Mouse (Mus musculus) frontal cortex, adult 2 months (tissue): ENCODE measurements around the gene Dnaja4. TPM values are rescaled to one million over a fixed set of nuclear protein-coding genes. Genes with fewer than 3 reads are reported as not detected.
A peak's percentile ranks its signal among the peaks of the same experiment; 100 is the strongest.

Experiments
- DNase-seq, 2 experiments: peaks; one replicate each; pipeline ENCODE4 v3.0.0; 2022; ENCODE audit warnings: low spot score in 1 of 2; ENCODE audit errors: extremely low spot score in 1 of 2
- polyA plus RNA-seq: library from polyadenylated mRNA; depleted of rRNA; stranded (reverse); fragments of >200 nt; gene quantifications from 2 replicates; pipeline ENCODE4 v1.2.3, GENCODE M21; 2012

Gene Dnaja4
- polyA plus RNA-seq, 1 experiment, result 46.6 TPM

DNA sequence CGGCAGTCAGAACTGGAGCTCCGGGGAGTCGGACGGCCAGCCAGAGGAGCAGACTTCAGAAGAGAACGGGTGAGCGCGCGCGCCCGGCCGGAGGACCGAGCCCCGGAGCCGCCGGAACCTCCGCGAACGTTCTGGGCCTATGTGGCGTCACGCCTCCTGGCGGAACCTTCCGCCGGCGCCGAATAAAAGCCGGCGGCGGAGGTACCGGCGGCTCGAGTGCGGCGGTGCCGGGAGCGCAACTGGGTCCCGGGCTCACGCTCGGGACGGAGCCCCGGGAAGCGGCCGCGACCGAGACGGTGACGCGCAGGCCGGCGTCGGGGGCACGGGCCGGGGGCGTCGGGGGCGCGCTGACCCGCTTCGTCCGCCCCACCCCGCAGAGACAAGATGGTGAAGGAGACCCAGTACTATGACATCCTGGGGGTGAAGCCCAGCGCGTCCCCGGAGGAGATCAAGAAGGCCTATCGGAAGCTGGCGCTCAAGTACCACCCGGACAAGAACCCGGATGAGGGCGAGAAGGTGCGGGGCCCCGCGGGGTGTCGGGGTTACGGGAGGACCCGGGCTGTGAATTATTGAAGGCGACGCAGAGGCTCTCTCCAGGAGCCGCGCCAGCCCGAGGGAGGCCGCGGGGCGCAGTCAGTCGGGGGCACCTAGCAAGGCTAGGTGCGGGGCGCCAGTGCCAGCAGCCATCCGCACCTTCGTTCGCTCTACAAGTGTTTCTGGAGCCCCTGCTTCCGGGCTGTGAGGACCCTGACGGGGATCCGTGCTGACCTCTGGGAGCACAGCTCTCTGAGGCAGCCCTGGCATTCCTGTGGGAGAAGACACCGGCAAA lies 886 bp downstream of the Dnaja4 start:
- peak in 1 of 2 experiments; percentile 76 for DNase-seq

DNA sequence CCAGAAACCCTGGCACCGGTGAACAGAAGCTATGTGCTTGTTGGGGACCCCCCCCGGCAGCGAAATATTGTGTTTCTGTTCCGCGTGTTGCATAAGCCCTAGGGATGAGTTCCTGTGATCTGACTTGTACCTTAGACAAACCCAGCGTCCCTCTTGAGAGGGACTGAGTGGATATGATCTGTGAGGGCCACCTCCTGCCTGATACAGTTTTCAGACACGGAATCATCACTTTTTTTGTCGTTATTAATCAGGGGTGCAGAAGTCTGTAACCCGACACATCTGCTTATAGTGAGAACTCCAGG lies 1.5 kb downstream of the Dnaja4 start:
- DNase-seq, result no peak

DNA sequence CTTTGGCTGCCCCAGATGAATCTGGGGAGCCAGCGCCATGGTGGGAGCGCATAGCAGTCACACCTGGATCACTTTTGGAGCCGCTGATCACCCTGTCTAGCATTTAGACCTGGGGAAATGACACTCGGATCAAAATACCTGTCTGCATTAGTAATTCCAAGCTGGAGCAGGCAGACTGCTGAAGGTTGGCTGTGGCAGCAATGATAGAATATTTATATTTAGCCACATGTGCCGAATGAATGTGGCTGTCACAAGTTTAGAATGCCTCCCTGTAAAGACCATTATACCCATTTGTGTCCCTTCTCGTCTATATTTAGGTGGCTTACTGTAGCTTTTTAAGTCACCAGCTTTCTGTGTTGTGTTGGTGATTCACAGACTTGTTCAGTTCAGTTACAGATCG lies 2.1 kb downstream of the Dnaja4 start:
- DNase-seq, result no peak

DNA sequence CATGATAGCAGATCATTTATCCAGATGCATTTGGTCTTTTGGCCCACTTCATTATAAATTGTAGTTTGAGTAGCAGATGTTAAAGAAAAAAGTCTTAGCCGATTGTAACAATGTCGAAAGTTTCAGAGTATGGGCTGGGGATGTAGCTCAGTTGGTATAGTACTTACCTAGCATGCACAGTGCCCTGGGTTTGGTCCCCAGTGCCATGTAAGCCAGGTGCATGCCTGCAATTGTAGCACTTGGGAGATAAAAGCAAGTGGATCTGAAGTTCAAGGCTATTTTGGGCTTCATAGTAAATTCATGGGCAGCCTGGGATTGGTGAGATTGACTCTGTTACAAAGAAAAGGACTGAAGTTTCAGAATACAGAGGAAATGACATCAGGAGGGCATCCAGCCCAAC lies 3.9 kb downstream of the Dnaja4 start:
- no peak for DNase-seq

DNA sequence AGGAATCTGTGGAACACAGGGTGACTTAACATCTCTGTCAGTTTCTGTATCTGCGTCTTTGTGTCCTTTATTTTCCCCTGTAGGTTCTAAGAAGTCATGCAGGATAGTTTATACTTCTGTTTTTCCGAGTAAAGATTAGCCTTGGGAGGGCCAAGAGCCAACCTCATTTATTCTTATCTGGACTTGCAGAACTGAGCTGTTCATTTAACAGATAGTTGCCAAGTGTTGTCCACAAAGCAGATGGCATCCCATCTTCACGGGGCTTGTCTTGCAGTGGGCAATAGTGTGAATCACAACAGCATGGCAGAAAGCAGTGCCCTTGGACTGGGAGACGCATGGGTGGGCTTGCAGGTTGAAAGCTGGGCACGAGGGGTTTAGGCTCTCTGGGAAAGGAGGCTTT lies 5.7 kb downstream of the Dnaja4 start:
- no peak for DNase-seq

DNA sequence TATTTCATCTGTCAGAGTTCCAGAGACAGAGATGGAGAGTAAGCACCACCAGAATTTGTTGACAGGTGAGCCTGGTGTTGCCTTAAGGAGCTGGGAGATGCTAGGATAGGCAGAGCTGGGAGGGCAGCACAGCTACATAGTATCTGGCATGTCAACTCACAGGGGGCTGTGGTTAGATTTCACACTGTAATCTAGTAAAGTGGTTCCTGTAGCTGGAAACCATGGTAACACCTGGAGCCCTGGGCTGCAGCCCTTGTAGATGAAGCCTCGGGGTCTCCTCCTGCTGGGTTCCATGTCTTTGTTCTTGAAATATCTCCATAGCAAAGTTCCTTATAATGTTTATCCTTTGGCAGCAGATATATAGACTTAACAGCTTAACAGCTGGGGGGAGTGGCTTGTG lies 6.9 kb downstream of the Dnaja4 start:
- DNase-seq, result no peak

DNA sequence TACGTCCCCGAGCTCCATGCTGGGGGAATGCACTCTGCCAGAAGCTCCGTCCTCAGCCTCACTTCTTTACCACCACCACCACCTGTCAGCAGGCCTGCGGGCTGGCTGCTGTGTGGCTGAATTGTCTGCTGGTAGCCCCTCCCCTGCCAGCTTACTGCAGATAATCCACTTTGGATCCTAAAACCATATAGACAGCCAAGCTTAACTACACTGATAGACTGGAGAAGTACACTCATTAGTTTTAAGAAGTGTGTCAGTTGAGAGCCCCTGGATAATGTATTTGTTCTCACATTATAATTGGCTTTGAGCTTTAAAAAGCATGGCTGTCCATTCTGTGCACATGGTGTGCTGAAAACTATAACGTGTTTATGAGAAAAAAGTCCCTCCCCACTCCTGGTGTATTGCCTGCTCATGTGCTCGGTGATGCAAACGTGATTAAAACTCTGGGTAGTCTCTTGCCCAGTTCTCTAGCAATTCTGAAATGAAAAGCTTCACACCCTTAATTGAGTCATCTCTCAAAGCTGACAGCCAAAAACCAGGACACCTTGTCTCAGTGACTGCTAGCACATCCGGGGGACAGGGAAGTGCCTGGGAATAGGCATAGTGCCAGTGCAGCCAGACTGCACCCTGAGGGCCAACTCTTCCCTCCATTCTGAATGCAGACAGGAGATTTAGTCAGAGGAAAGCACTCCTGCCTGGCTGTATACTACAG lies 8.8 kb downstream of the Dnaja4 start:
- peak in 1 of 2 experiments; percentile 41 for DNase-seq

DNA sequence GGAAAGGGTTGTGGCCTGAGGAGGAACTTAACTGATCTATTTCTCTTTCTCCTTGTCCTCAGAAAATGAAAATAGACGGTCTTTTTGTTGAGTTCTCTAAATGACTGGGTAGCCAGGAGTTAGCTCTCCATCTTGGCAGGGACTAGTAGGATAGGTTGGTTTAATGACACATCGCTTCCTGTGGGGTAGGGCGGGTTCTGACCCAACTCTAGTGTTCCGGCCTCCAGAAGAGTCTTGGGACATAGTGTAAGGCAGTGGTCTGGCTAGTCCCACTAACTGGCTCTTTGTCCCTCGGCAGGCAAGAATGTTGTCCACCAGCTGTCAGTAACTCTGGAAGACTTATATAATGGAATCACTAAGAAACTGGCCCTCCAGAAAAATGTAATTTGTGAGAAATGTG lies 9.4 kb downstream of the Dnaja4 start:
- DNase-seq, result no peak

DNA sequence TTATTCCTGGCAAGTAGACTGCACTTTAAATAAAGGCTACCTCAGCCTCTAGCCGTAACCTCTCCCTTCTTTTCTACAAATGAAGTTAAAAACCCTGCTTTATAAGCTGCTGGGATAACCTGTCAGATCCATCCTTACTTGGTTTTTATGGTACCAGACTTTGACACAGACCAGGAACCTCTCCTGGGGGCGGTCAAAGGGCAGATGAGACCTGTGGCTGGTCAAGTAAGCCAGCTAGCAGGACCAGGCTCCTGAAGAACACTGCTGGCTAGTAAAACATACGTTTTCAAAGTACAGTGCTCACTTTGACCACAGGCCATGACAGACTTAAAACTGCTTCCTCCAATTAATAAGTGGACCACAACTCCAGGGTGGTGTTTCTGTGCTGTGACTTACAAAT lies 17.1 kb downstream of the Dnaja4 start:
- no peak for DNase-seq

DNA sequence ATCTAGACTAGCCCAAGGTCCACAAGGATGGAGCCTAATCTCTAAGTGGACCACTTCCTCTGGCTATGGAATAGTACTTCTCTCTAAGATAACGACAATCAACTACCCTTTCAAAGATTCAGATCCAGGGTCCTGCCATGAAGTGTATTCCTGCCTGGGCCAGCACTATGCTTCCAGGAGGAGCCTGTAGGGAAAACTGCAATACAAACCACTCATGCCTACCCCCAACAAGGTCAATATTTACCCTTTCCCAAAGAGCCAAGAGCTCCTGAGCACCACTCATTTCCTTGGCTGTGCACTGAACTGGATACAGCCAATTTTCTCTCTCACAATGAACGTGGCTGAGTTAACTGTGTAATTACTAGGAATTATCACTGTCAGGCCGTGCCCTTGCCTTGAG lies 18.9 kb downstream of the Dnaja4 start:
- DNase-seq, result no peak

DNA sequence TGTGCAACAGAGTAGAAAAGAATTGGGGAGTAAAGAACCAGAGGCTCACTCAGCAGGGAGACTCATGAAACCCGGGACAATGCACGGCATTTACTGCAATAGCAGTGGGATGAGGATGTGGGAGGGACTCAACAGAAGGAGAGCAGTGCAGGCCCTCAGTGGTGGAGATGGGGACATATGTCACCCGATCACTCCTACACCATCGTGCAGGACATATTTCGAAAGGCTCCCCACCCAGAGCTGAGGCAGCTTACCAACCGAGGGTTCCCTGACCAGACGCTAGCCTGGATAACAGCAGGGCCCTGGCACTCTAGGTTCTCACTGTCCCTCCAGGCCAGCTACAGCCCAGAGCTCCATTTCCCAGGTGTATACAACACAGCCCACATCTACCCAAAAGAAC lies 23.5 kb downstream of the Dnaja4 start:
- DNase-seq, result peak in 1 of 2 experiments; percentile 49

DNA sequence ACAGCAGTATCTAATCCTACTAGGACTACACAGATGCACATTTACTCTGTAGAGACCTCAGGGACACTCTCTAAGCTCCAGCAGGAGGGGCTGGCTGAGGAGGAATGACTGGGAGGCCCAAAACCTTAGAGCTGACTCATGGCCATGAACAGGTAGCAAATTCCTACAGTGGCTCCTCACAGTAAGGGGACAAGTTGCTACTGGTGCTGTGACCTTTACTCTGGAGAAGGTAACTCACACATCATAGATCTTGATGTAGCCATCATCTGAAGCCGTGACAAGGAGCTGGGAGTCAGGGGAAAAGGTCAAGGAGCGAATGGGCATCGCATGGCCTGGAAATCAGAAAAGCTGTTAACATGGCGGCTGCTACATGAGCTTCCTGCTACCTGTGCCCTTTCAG lies 23.9 kb downstream of the Dnaja4 start:
- DNase-seq, result no peak

DNA sequence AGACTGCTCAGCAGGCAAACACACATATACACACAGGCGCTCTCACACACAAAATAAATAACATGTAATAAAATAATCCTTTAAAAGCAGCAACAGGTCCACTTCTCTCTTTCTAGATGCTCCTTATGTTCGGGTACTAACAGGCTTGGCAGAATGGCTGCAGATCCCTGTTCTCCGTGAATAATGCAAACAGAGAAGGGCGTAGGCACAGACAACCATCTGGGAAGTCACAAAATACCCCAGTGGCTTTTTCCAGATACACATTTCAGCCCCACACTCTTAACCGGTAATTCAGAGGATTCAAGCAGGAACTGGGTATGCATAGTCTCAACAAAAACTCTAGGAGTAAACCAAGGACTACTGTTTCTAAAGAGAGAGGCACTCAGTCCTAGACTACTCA lies 27.6 kb downstream of the Dnaja4 start:
- DNase-seq, result peak in 1 of 2 experiments; percentile 29

DNA sequence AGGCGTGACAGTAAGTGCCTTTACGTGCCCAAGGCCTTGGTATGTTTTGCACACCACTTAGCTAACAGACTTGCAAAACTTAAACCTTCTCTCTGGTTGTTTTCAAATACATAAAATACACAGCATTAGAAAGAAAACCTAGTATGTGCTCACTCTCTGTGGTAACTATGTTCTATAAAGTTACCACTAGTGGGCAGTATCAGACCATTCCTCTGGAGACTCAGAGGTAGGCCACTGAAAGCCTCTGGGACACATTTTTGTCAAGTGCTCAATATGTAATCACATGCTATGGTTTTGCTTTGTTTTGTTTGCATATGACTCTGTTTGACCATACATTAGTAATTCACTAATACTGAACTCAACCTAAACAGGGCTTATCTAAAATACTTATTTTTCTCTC lies 33.4 kb downstream of the Dnaja4 start:
- DNase-seq, result no peak

DNA sequence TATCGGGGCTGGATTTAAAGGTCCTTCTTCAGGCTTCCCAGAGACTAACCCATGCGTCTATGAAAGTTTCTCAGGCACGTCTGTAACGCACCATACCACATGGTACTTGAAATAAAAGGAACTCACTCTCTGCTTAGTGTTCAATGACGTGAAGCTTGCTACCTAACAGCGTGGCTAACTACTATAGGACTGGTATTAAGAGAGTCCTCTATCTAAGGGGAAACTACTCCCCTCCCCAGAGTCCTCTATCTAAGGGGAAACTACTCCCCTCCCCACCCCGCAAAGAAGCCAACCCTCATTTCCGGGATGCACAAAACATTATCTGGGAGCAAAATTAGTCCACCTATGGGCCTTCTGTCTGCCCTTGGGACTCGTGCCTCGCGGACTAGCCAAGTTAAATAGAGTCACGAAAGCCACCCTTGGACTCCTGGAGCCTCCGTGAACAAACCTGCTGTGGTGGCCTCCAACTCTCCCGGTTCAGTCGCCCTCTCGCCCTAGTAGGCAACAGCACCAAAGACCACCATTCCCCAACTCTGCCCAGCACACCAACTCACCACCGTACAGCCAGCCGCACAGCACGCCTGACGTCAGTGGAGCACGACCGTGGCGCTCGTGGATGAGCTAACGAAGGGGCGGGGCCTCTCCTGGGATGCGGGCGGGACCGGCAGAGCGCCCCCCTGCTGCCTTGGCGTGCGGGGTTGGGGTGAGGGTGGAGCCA lies 35.4 kb downstream of the Dnaja4 start, which contains the start of gene Wdr61:
Wdr61 (minus strand) TSS at position 599 of the 718 bp plus-strand sequence.
- peak; percentile 90 to 98 for DNase-seq

DNA sequence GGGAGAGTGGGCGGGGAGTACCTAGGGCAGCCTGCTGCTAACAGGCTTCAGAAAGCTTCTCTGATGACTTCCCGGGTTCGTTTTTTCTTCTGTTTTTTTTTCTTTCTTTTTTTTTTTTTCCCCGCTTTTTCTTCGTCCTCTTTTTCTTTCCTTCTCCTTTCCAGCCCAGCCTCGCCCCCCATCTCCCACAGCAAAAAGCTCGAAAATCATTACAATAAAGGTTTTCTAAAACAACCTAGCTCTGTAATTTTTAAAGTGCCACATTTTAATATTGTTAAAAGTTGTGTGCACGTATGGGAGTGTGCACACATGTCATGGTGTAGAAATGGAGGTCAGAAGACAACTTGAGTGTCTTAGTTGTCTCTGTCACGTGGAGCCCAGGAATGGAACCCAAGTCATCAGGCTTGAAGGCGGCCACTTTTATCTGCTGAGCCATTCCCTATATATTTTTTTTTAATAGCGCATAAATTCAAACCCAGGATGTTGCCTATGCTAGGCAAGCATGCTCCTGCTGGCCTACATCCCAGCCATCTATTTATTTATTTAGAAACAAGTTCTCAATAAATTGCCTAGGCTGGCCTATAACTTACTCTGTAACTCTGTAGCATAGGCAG lies 36.1 kb downstream of the Dnaja4 start:
- DNase-seq, result no peak

DNA sequence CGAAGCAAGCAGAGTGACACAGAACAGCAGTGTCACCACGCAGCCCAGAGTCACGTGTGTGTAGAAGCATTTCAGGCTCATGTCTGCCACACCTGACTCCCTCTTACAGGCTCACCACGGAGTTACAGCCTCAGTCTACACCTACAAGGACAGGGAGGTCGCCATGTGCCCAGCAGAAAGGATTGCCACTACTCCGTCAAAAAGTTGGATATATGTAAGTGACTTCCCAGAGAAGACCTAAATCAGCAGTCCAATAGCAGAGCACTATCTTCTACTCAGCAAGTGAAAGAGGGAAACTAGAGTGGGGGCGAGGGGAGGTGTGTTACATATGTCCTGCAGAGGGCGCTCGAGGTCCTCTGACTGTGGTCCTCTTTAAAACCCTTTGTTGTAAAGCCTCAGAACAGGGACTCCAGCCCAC lies 37.6 kb downstream of the Dnaja4 start:
- DNase-seq, result peak in 1 of 2 experiments; percentile 57

DNA sequence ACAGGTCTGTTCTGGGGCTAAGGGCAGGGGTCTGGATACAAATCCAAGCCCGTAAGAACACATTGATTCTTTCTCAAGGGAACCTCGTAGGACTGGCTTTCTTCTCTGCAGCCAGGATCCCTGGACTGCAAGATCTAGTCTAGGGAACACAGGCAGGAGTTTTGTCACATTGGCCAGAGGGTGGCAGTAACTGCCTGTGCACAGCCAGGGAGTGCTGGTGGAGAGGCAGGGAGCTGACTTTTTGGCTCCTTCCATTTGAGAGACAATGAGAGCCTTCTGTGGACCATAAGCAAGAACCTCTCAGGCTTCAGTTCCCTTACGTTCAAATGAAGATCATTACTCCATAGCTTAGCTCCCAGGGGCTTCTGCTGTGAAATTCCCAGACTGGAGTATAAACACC lies 39.7 kb downstream of the Dnaja4 start:
- DNase-seq, result peak in 1 of 2 experiments; percentile 75

DNA sequence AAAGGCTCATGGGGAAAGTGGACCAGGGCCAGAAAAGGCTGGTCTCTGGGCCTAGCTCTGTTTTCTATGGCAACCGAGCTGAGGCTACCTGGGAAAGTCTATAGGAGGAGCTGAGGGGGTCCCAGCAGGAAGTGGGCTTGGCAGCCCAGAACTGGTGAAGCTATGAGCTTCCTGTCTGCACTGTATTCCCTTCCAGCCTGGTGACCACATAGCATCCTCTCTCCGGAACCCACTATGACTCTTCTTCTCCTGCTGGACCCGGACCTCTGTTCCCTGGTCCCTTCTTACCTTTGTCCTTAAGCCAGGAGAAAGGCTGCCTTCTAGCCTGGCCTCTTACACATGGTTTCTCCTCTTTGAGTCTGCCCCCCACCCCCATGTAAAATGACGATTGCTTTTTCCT lies 45.2 kb downstream of the Dnaja4 start:
- no peak for DNase-seq

DNA sequence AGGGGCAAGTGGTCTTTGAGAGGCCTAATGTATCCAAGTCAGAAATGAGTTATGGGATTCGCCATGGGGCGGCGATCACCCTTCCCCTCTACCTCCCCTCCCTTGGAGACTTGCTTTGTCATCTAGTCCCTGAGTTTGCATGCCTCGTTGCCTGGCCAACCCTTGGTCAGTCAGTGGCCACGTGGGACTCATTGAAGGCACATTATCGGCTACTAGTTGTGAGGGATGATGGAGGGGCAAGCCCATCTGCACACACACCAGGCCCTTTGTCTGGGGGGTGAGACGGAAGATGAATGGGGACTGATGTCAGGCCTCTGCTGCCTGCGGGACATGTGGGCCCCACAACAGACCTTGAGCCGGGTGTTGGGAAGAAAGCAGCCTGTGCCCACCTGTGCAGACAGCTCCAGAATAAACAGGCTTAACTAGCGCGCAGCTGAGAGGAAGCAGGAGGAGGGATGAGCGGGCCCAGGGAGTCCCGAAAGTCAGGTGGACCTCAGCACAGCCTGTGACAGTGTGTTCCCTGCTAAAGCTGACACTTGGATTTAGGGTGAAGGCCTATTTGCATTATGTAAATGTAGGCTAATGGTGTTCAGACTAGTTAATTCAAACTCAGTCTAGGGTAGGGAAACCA lies 47.2 kb downstream of the Dnaja4 start:
- DNase-seq, result no peak
